Mouse (Mus musculus) embryonic facial prominence, embryonic 11.5 days (tissue): ENCODE data around the gene Pank1. TPM values are rescaled to one million over a fixed set of nuclear protein-coding genes. Genes with fewer than 3 reads are reported as not detected.
A peak's percentile ranks its signal among the peaks of the same experiment; 100 is the strongest.

ENCODE experiments used
- ATAC-seq: fragments of 200-750 bp; cut with Nextera tagmentation; replicated peaks from 2 replicates; pipeline ENCODE4 v1.8.0; 2017; ENCODE audit warnings: low read depth; ENCODE audit not compliant: insufficient number of reproducible peaks, low FRiP score, low TSS enrichment
- DNase-seq: peaks from one replicate; pipeline ENCODE4 v3.0.0-alpha.2; 2015; ENCODE audit warnings: low spot score
- H3K27ac ChIP-seq: fragments of 300-500 bp; sonication (generic); replicated peaks from 2 replicates; pipeline ENCODE4 v1.5.1; 2014; ENCODE audit warnings: mild to moderate bottlenecking, low read depth, low read length, control low read depth
- H3K27me3 ChIP-seq: fragments of 300-500 bp; sonication (generic); 2 replicates; pipeline ENCODE4 v1.6.1; 2014; ENCODE audit warnings: mild to moderate bottlenecking, low read length, moderate library complexity, mixed read lengths; ENCODE audit not compliant: control insufficient read depth, insufficient read depth
- H3K36me3 ChIP-seq: fragments of 300-500 bp; sonication (generic); replicated peaks from 2 replicates; pipeline ENCODE4 v1.6.1; 2014; ENCODE audit warnings: low read depth, mild to moderate bottlenecking, low read length, moderate library complexity, mixed read lengths; ENCODE audit not compliant: control insufficient read depth, insufficient read depth
- H3K4me1 ChIP-seq: fragments of 300-500 bp; sonication (generic); 2 replicates; pipeline ENCODE4 v1.6.1; 2014; ENCODE audit warnings: low read length, mixed read lengths; ENCODE audit not compliant: control insufficient read depth, insufficient read depth
- H3K4me2 ChIP-seq: fragments of 300-500 bp; sonication (generic); 2 replicates; pipeline ENCODE4 v1.6.1; 2014; ENCODE audit warnings: low read depth, mild to moderate bottlenecking, control low read depth, low read length, moderate library complexity
- H3K4me3 ChIP-seq: fragments of 300-500 bp; sonication (generic); 2 replicates; pipeline ENCODE4 v1.5.1; 2014; ENCODE audit warnings: low read depth, low read length, control low read depth
- H3K9ac ChIP-seq: fragments of 300-500 bp; sonication (generic); replicated peaks from 2 replicates; pipeline ENCODE4 v1.6.1; 2014; ENCODE audit warnings: mild to moderate bottlenecking, control low read depth, low read length
- H3K9me3 ChIP-seq: fragments of 300-500 bp; sonication (generic); replicated peaks from 2 replicates; pipeline ENCODE4 v1.6.1; 2016; ENCODE audit warnings: mild to moderate bottlenecking, low read length, inconsistent platforms, mixed read lengths; ENCODE audit not compliant: control insufficient read depth
- WGBS: fragments of 180-500 bp; shearing (Covaris S2); extraction: QIAGEN DNeasy Blood & Tissue Kit; methylation state at CpG from one replicate; pipeline ENCODE4 v1.1.7; 2014; 5-methylcytosine and 5-hydroxymethylcytosine counted together
- polyA plus RNA-seq: library from polyadenylated mRNA; unstranded; fragments of >200 nt; fragmentation: Nextera tagmentation; extraction: Ambion mirVana; gene quantifications from 2 replicates; pipeline ENCODE4 v1.2.1, GENCODE M21; 2014

Gene Pank1
- polyA plus RNA-seq, 1 experiment from 2014 or later: 10.9 TPM

GRCm38 (mm10) chr19:34847103-34847502 lies 32.2 kb downstream of the Pank1 start:
- Histone ChIP-seq H3K36me3 (no peaks in the 10 kb centered on the region), H3K9me3 (no peaks in the 10 kb centered on the region), H3K9ac (no peak overlapping the region), H3K4me3 (no peak overlapping the region), H3K27me3 (no peaks in the 10 kb centered on the region), H3K4me2 (no peak overlapping the region), H3K4me1 (no peaks in the 10 kb centered on the region), H3K27ac (no peak overlapping the region)
- WGBS: 87% methylated on average over 3 of the region's 3 CpGs
- ATAC-seq (no peak), DNase-seq (no peak)

- Histone ChIP-seq H3K4me2 (no peak overlapping the region), H3K4me3 (no peak overlapping the region), H3K4me1 (no peaks in the 10 kb centered on the region)
Observed at GRCm38 (mm10) chr19:34846508-34847038, 32.7 kb downstream of the Pank1 start.

GRCm38 (mm10) chr19:34846005-34846404 lies 33.2 kb downstream of the Pank1 start:
- DNase-seq (no peak), ATAC-seq (no peak)
- Histone ChIP-seq H3K4me2 (no peak overlapping the region), H3K4me1 (no peaks in the 10 kb centered on the region), H3K27me3 (no peaks in the 10 kb centered on the region), H3K4me3 (no peak overlapping the region), H3K9ac (no peak overlapping the region), H3K36me3 (no peaks in the 10 kb centered on the region), H3K27ac (no peak overlapping the region), H3K9me3 (no peaks in the 10 kb centered on the region)
- WGBS: 62% methylated on average over 7 of the region's 7 CpGs

More at GRCm38 (mm10) chr19:34846508-34847038, 32.7 kb downstream of the Pank1 start:
- H3K9me3 ChIP-seq: no peaks in the 10 kb centered on the region
- no peak for DNase-seq
- 56% methylated on average over 12 of the region's 12 CpGs for WGBS
- no peak overlapping the region for H3K27ac ChIP-seq
- H3K9ac ChIP-seq: no peak overlapping the region
- H3K36me3 ChIP-seq: no peaks in the 10 kb centered on the region
- ATAC-seq: no peak
- no peaks in the 10 kb centered on the region for H3K27me3 ChIP-seq

GRCm38 (mm10) chr19:34845331-34845730 lies 33.9 kb downstream of the Pank1 start:
- Histone ChIP-seq H3K4me1 (no peaks in the 10 kb centered on the region), H3K9me3 (no peaks in the 10 kb centered on the region), H3K36me3 (no peaks in the 10 kb centered on the region), H3K27me3 (no peaks in the 10 kb centered on the region), H3K27ac (no peak overlapping the region), H3K9ac (no peak overlapping the region), H3K4me2 (no peak overlapping the region), H3K4me3 (no peak overlapping the region)
- ATAC-seq: no peak
- no peak for DNase-seq
- 87% methylated on average over 7 of the region's 8 CpGs for WGBS

GRCm38 (mm10) chr19:34844760-34845159 lies 34.5 kb downstream of the Pank1 start:
- Histone ChIP-seq H3K36me3 (no peaks in the 10 kb centered on the region), H3K9me3 (no peaks in the 10 kb centered on the region), H3K27me3 (no peaks in the 10 kb centered on the region), H3K27ac (no peak overlapping the region), H3K4me2 (no peak overlapping the region), H3K9ac (no peak overlapping the region), H3K4me3 (no peak overlapping the region), H3K4me1 (no peaks in the 10 kb centered on the region)
- no peak for ATAC-seq
- no peak for DNase-seq
- WGBS: 95% methylated on average over 5 of the region's 5 CpGs

- Histone ChIP-seq H3K36me3 (no peaks in the 10 kb centered on the region), H3K27ac (no peak overlapping the region), H3K4me1 (no peaks in the 10 kb centered on the region), H3K4me3 (no peak overlapping the region), H3K9me3 (no peaks in the 10 kb centered on the region), H3K9ac (no peak overlapping the region), H3K27me3 (no peaks in the 10 kb centered on the region), H3K4me2 (no peak overlapping the region)
- DNase-seq (no peak), ATAC-seq (no peak)
- WGBS: 96% methylated on average over 9 of the region's 9 CpGs
Observed at GRCm38 (mm10) chr19:34844047-34844446, 35.2 kb downstream of the Pank1 start.

GRCm38 (mm10) chr19:34841719-34842506 lies 37.3 kb downstream of the Pank1 start:
- no peaks in the 10 kb centered on the region for H3K36me3 ChIP-seq
- H3K4me3 ChIP-seq: no peak overlapping the region
- DNase-seq (peak; percentile 11), ATAC-seq (no peak)
- H3K9me3 ChIP-seq: no peaks in the 10 kb centered on the region
- H3K4me1 ChIP-seq: no peaks in the 10 kb centered on the region
- H3K9ac ChIP-seq: no peak overlapping the region
- WGBS: 40% methylated on average over 9 of the region's 9 CpGs
- H3K27me3 ChIP-seq: no peaks in the 10 kb centered on the region
- no peak overlapping the region for H3K4me2 ChIP-seq
- H3K27ac ChIP-seq: no peak overlapping the region

GRCm38 (mm10) chr19:34838624-34839023 lies 40.6 kb downstream of the Pank1 start:
- DNase-seq: no peak
- Histone ChIP-seq H3K27me3 (no peaks in the 10 kb centered on the region), H3K4me1 (no peaks in the 10 kb centered on the region), H3K9ac (no peak overlapping the region), H3K4me3 (no peak overlapping the region), H3K36me3 (no peaks in the 10 kb centered on the region), H3K4me2 (no peak overlapping the region), H3K9me3 (no peaks in the 10 kb centered on the region), H3K27ac (no peak overlapping the region)
- 92% methylated on average over 9 of the region's 9 CpGs for WGBS
- ATAC-seq: no peak
